Mouse (Mus musculus): ENCODE measurements at regions not wholly inside any gene's neighbourhood (a gene's known extent, or its start where the extent isn't known, plus 50 kb on each side); places are given as distances from the start of the nearest gene placed in this dataset.
A peak's percentile ranks its signal among the peaks of the same experiment; 100 is the strongest.

- no peaks in the 10 kb centered on the region for H3K36me3 ChIP-seq
- 59% methylated on average over 3 of the region's 3 CpGs for WGBS
- ATAC-seq (ENCODE audit: low read depth): peak; percentile 84; the same call in 1 of the 2 replicates
- no peak overlapping the region for H3K9ac ChIP-seq
- H3K9me3 ChIP-seq: no peaks in the 10 kb centered on the region
- 0 out of 2 replicates have a peak, but pooled peaks cover 7% of the 10 kb centered on the region for H3K4me1 ChIP-seq (replicated peaks)
- no peaks in the 10 kb centered on the region for H3K27me3 ChIP-seq
- no peak overlapping the region for H3K27ac ChIP-seq (replicated peaks)
- no peak overlapping the region for H3K4me3 ChIP-seq
- no peak overlapping the region for H3K4me2 ChIP-seq
These were observed 1722.9 kb downstream of the 4930444P10Rik start for GRCm38 (mm10) chr1:14369957-14370833.

- H3K27ac ChIP-seq (replicated peaks): no peak overlapping the region
- peaks cover 13% of the 10 kb centered on the region for H3K4me1 ChIP-seq (replicated peaks)
- H3K4me3 ChIP-seq: no peak overlapping the region
- no peak overlapping the region for H3K4me2 ChIP-seq
- no peak overlapping the region for H3K9ac ChIP-seq
- no peaks in the 10 kb centered on the region for H3K27me3 ChIP-seq
- no peaks in the 10 kb centered on the region for H3K9me3 ChIP-seq
- 59% methylated on average over 2 of the region's 2 CpGs for WGBS
- no peak for ATAC-seq (ENCODE audit: low read depth)
- no peaks in the 10 kb centered on the region for H3K36me3 ChIP-seq
These were observed 1733.0 kb downstream of the 4930444P10Rik start for GRCm38 (mm10) chr1:14359998-14360640.
